Mouse (Mus musculus): ENCODE data around the gene Ptn. TPM values are rescaled to one million over a fixed set of nuclear protein-coding genes. Genes with fewer than 3 reads are reported as not detected.

Ptn gene
- polyA plus RNA-seq, 1 experiment = 456 TPM

- no peak for TF ChIP-seq CTCF (IDR thresholded peaks at IDR 0.05; ENCODE audit: borderline replicate concordance, extremely low read depth, insufficient read depth, insufficient read length)
- no peak for TF ChIP-seq POLR2A (IDR thresholded peaks at IDR 0.05; ENCODE audit: borderline replicate concordance, extremely low read depth, insufficient read depth, insufficient read length, poor library complexity, severe bottlenecking)
- no peak for DNase-seq (ENCODE audit: low read depth)
Observed at GRCm38 (mm10) chr6:36812666-36813515, 2.9 kb upstream of the Ptn start.

GRCm38 (mm10) chr6:36810448-36810847 is 428 bp upstream of the Ptn start:
- peak; percentile 76 for DNase-seq (ENCODE audit: low read depth)
- TF ChIP-seq CTCF (IDR thresholded peaks at IDR 0.05; ENCODE audit: borderline replicate concordance, extremely low read depth, insufficient read depth, insufficient read length) (no peak), POLR2A (IDR thresholded peaks at IDR 0.05; ENCODE audit: borderline replicate concordance, extremely low read depth, insufficient read depth, insufficient read length, poor library complexity, severe bottlenecking) (no peak)

GRCm38 (mm10) chr6:36809311-36809726 is 701 bp downstream of the Ptn start:
- peak; percentile 73 for DNase-seq (ENCODE audit: low read depth)
- TF ChIP-seq POLR2A (IDR thresholded peaks at IDR 0.05; ENCODE audit: borderline replicate concordance, extremely low read depth, insufficient read depth, insufficient read length, poor library complexity, severe bottlenecking) (no peak), CTCF (IDR thresholded peaks at IDR 0.05; ENCODE audit: borderline replicate concordance, extremely low read depth, insufficient read depth, insufficient read length) (no peak)

GRCm38 (mm10) chr6:36808306-36809058 is 1.5 kb downstream of the Ptn start:
- peak; percentile 81 for DNase-seq (ENCODE audit: low read depth)
- no peak for TF ChIP-seq CTCF (IDR thresholded peaks at IDR 0.05; ENCODE audit: borderline replicate concordance, extremely low read depth, insufficient read depth, insufficient read length)
- no peak for TF ChIP-seq POLR2A (IDR thresholded peaks at IDR 0.05; ENCODE audit: borderline replicate concordance, extremely low read depth, insufficient read depth, insufficient read length, poor library complexity, severe bottlenecking)

- TF ChIP-seq POLR2A (IDR thresholded peaks at IDR 0.05; ENCODE audit: borderline replicate concordance, extremely low read depth, insufficient read depth, insufficient read length, poor library complexity, severe bottlenecking) (no peak), CTCF (IDR thresholded peaks at IDR 0.05; ENCODE audit: borderline replicate concordance, extremely low read depth, insufficient read depth, insufficient read length) (no peak)
- DNase-seq (ENCODE audit: low read depth) = no peak
Observed at GRCm38 (mm10) chr6:36806906-36807305, 3.1 kb downstream of the Ptn start.

- peak; percentile 39 for DNase-seq (ENCODE audit: low read depth)
- TF ChIP-seq CTCF (IDR thresholded peaks at IDR 0.05; ENCODE audit: borderline replicate concordance, extremely low read depth, insufficient read depth, insufficient read length) (no peak), POLR2A (IDR thresholded peaks at IDR 0.05; ENCODE audit: borderline replicate concordance, extremely low read depth, insufficient read depth, insufficient read length, poor library complexity, severe bottlenecking) (no peak)
Observed at GRCm38 (mm10) chr6:36800309-36800946, 9.6 kb downstream of the Ptn start.

GRCm38 (mm10) chr6:36797066-36797655 is 12.9 kb downstream of the Ptn start:
- DNase-seq (ENCODE audit: low read depth) = peak; percentile 80
- no peak for TF ChIP-seq CTCF (IDR thresholded peaks at IDR 0.05; ENCODE audit: borderline replicate concordance, extremely low read depth, insufficient read depth, insufficient read length)
- TF ChIP-seq POLR2A (IDR thresholded peaks at IDR 0.05; ENCODE audit: borderline replicate concordance, extremely low read depth, insufficient read depth, insufficient read length, poor library complexity, severe bottlenecking) = no peak

- no peak for DNase-seq (ENCODE audit: low read depth)
- TF ChIP-seq CTCF (IDR thresholded peaks at IDR 0.05; ENCODE audit: borderline replicate concordance, extremely low read depth, insufficient read depth, insufficient read length) = peak; percentile 21; the same call in 1 of the 2 replicates
- no peak for TF ChIP-seq POLR2A (IDR thresholded peaks at IDR 0.05; ENCODE audit: borderline replicate concordance, extremely low read depth, insufficient read depth, insufficient read length, poor library complexity, severe bottlenecking)
Observed at GRCm38 (mm10) chr6:36794535-36794934, 15.5 kb downstream of the Ptn start.

- DNase-seq (ENCODE audit: low read depth) = peak; percentile 42
- no peak for TF ChIP-seq CTCF (IDR thresholded peaks at IDR 0.05; ENCODE audit: borderline replicate concordance, extremely low read depth, insufficient read depth, insufficient read length)
- TF ChIP-seq POLR2A (IDR thresholded peaks at IDR 0.05; ENCODE audit: borderline replicate concordance, extremely low read depth, insufficient read depth, insufficient read length, poor library complexity, severe bottlenecking) = no peak
Observed at GRCm38 (mm10) chr6:36793775-36794174, 16.2 kb downstream of the Ptn start.

- TF ChIP-seq CTCF (IDR thresholded peaks at IDR 0.05; ENCODE audit: borderline replicate concordance, extremely low read depth, insufficient read depth, insufficient read length) (no peak), POLR2A (IDR thresholded peaks at IDR 0.05; ENCODE audit: borderline replicate concordance, extremely low read depth, insufficient read depth, insufficient read length, poor library complexity, severe bottlenecking) (no peak)
- DNase-seq (ENCODE audit: low read depth) = peak; percentile 50
Observed at GRCm38 (mm10) chr6:36789261-36789660, 20.8 kb downstream of the Ptn start.

All from brain, embryonic 14.5 days (tissue).